Mouse (Mus musculus) liver, embryonic 11.5 days (tissue): Measurements from ENCODE around the gene Depdc7. TPM values are rescaled to one million over a fixed set of nuclear protein-coding genes. Genes with fewer than 3 reads are reported as not detected.

Source experiments
- ATAC-seq: fragments of 200-750 bp; cut with Nextera tagmentation; replicated peaks from 2 replicates; pipeline ENCODE4 v1.8.0; 2017; ENCODE audit warnings: moderate number of reproducible peaks, mild to moderate bottlenecking, moderate TSS enrichment, moderate library complexity; ENCODE audit not compliant: low FRiP score
- DNase-seq: peaks from one replicate; pipeline ENCODE4 v3.0.0-alpha.2; 2017; ENCODE audit warnings: low spot score
- H3K27ac ChIP-seq: fragments of 300-500 bp; sonication (generic); 2 replicates; pipeline ENCODE4 v1.5.1; 2014; ENCODE audit warnings: mild to moderate bottlenecking, low read depth, low read length, control low read depth
- H3K27me3 ChIP-seq: fragments of 300-500 bp; sonication (generic); replicated peaks from 2 replicates; pipeline ENCODE4 v1.6.1; 2014; ENCODE audit warnings: low read length, mixed read lengths; ENCODE audit not compliant: control insufficient read depth, insufficient read depth
- H3K36me3 ChIP-seq: fragments of 300-500 bp; sonication (generic); 2 replicates; pipeline ENCODE4 v1.6.1; 2014; ENCODE audit warnings: mild to moderate bottlenecking, low read length, moderate library complexity, mixed read lengths; ENCODE audit not compliant: control insufficient read depth, insufficient read depth
- H3K4me1 ChIP-seq: fragments of 300-500 bp; sonication (generic); replicated peaks from 2 replicates; pipeline ENCODE4 v1.6.1; 2014; ENCODE audit warnings: low read length, mixed read lengths; ENCODE audit not compliant: control insufficient read depth, insufficient read depth
- H3K4me2 ChIP-seq: fragments of 300-500 bp; sonication (generic); 2 replicates; pipeline ENCODE4 v1.6.1; 2014; ENCODE audit warnings: mild to moderate bottlenecking, control low read depth, moderate library complexity
- H3K4me3 ChIP-seq: fragments of 300-500 bp; sonication (generic); 2 replicates; pipeline ENCODE4 v1.5.1; 2014; ENCODE audit warnings: low read depth, low read length, control low read depth
- H3K9ac ChIP-seq: fragments of 300-500 bp; sonication (generic); 2 replicates; pipeline ENCODE4 v1.6.1; 2014; ENCODE audit warnings: low read depth, low read length, control low read depth
- H3K9me3 ChIP-seq: fragments of 300-500 bp; sonication (generic); 2 replicates; pipeline ENCODE4 v1.6.1; 2016; ENCODE audit warnings: low read length, inconsistent platforms, mixed read lengths; ENCODE audit not compliant: control insufficient read depth
- WGBS: fragments of 180-500 bp; shearing (Covaris S2); extraction: QIAGEN DNeasy Blood & Tissue Kit; methylation state at CpG from one replicate; pipeline ENCODE4 v1.1.7; 2014; 5-methylcytosine and 5-hydroxymethylcytosine counted together
- polyA plus RNA-seq: library from polyadenylated mRNA; unstranded; fragments of >200 nt; fragmentation: Nextera tagmentation; extraction: Ambion mirVana; gene quantifications from 2 replicates; pipeline ENCODE4 v1.2.1, GENCODE M21; 2014

Gene Depdc7
- polyA plus RNA-seq, 1 experiment from 2014 or later = 10.3 TPM

- Histone ChIP-seq H3K9me3 (no peaks in the 10 kb centered on the region), H3K27ac (no peak overlapping the region), H3K9ac (no peak overlapping the region), H3K27me3 (no peaks in the 10 kb centered on the region), H3K36me3 (peaks cover 5% of the 10 kb centered on the region; the same call in 1 of the 2 replicates), H3K4me1 (no peaks in the 10 kb centered on the region; the same call in 1 of the 2 replicates), H3K4me2 (no peak overlapping the region), H3K4me3 (no peak overlapping the region)
- 29% methylated on average over 3 of the region's 3 CpGs for WGBS
- no peak for ATAC-seq
- no peak for DNase-seq
These were observed 55.4 kb downstream of the Depdc7 start for GRCm38 (mm10) chr2:104687261-104687660.

DNA sequence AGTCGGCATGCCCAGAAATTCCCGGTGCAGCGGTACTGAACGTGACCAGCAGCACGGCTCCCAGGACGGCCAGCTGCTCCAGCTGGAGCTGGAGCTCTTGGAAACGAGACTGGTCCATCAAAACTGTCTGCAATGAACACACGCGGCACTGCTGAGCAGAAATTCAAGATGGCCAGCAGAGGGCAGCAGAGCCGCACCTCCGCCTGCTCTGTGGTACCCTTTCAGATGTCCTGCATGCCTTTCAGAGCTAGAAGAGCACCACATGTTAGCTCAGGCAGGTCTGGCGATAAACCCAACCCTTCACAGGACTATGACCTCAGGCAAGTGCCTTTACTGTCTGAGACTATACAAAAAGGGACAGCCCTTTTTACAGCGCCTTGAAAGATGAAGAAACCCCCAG, 57.3 kb downstream of the Depdc7 start:
- ATAC-seq (peak; percentile 75), DNase-seq (peak; percentile 73)
- H3K36me3 ChIP-seq = peaks cover 5% of the 10 kb centered on the region; the same call in 1 of the 2 replicates
- WGBS = 6% methylated on average over 13 of the region's 13 CpGs
- no peak overlapping the region for H3K27ac ChIP-seq
- H3K4me3 ChIP-seq = no peak overlapping the region
- no peaks in the 10 kb centered on the region; the same call in 1 of the 2 replicates for H3K4me1 ChIP-seq
- no peak overlapping the region for H3K9ac ChIP-seq
- no peaks in the 10 kb centered on the region for H3K9me3 ChIP-seq
- H3K27me3 ChIP-seq = no peaks in the 10 kb centered on the region
- no peak overlapping the region for H3K4me2 ChIP-seq

DNA sequence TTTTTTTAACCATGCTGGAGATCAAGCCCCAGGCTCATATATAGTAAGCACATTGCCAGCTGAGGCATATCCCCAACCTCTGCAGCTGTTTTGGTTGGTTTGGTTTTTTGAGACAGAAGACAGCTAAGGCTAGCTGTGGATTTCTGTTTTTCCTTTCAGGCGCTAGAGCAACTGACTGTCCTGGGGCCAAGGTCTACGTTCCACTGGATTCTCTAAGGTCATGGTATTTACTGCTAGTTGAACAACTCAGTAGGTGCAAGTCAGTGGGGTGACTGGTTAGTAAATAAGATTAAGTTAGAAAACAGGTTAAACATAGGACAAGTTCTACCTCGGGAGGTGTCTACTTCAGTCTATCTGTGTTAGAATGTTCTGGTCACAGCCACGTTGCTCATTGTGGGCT, 57.9 kb downstream of the Depdc7 start:
- Histone ChIP-seq H3K27ac (no peak overlapping the region), H3K27me3 (no peaks in the 10 kb centered on the region), H3K9ac (no peak overlapping the region), H3K36me3 (peaks cover 5% of the 10 kb centered on the region; the same call in 1 of the 2 replicates), H3K4me1 (no peaks in the 10 kb centered on the region; the same call in 1 of the 2 replicates), H3K4me2 (no peak overlapping the region), H3K9me3 (no peaks in the 10 kb centered on the region), H3K4me3 (no peak overlapping the region)
- WGBS = 78% methylated on average over 4 of the region's 4 CpGs
- DNase-seq (no peak), ATAC-seq (no peak)

DNA sequence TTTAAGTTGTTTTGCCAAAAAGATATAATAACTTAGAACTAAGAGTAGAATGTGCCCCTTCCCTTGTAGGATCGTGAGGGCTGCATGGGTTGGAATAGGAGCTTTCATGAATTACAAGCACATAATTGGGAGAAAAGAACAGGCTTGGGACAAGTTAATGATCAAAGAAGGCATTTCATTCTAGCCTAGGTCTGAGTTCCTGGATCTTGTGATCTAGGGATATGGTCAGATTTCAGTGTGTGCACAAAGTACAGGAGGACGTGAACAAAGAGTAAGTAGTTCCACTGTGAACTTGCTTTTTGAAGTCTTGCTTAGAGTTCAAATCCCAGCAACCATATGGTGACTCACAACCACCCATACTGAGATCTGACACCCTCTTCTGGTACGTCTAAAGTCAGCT, 65.4 kb downstream of the Depdc7 start:
- no peaks in the 10 kb centered on the region for H3K36me3 ChIP-seq
- H3K4me3 ChIP-seq = no peak overlapping the region
- H3K4me1 ChIP-seq = no peaks in the 10 kb centered on the region
- no peak for DNase-seq
- H3K4me2 ChIP-seq = no peak overlapping the region
- 78% methylated on average over 3 of the region's 3 CpGs for WGBS
- H3K9ac ChIP-seq = no peak overlapping the region
- no peaks in the 10 kb centered on the region for H3K9me3 ChIP-seq
- no peak overlapping the region for H3K27ac ChIP-seq
- H3K27me3 ChIP-seq = no peaks in the 10 kb centered on the region
- ATAC-seq = no peak

Other genes with a start within 250 kb of the Depdc7 start
- 17.4 and 18.3 TPM in 2 replicates for gene Hipk3, start 248.4 kb downstream of the Depdc7 start, polyA plus RNA-seq
- 57.7 and 65.1 TPM in 2 replicates for gene Cstf3, start 152.4 kb downstream of the Depdc7 start, polyA plus RNA-seq
- 20.3 and 22.9 TPM in 2 replicates for gene Tcp11l1, start 30.7 kb downstream of the Depdc7 start, polyA plus RNA-seq
- not detected in 2 replicates for gene Pin1rt1, start 26.5 kb downstream of the Depdc7 start, polyA plus RNA-seq
- gene Qser1, start 73.9 kb upstream of the Depdc7 start, polyA plus RNA-seq = 8.8 and 9.0 TPM in 2 replicates
- 0.33 and 0.52 TPM in 2 replicates for gene Prrg4, start 107.0 kb upstream of the Depdc7 start, polyA plus RNA-seq
- gene Ccdc73, start 124.9 kb upstream of the Depdc7 start, polyA plus RNA-seq = 4.3 and 6.3 TPM in 2 replicates